Mouse (Mus musculus) testis, postnatal 10 days (tissue): Measurements from ENCODE around the gene Gm7030.
"Not testable (repeated sequence)": the region's sequence is repeated elsewhere in the genome, so short reads cannot be mapped to it uniquely, and the experiment has no call there.

Experiments
- DNase-seq: peaks from one replicate; pipeline ENCODE4 v3.0.0; 2021; ENCODE audit warnings: low spot score

The Gm7030 gene

DNA sequence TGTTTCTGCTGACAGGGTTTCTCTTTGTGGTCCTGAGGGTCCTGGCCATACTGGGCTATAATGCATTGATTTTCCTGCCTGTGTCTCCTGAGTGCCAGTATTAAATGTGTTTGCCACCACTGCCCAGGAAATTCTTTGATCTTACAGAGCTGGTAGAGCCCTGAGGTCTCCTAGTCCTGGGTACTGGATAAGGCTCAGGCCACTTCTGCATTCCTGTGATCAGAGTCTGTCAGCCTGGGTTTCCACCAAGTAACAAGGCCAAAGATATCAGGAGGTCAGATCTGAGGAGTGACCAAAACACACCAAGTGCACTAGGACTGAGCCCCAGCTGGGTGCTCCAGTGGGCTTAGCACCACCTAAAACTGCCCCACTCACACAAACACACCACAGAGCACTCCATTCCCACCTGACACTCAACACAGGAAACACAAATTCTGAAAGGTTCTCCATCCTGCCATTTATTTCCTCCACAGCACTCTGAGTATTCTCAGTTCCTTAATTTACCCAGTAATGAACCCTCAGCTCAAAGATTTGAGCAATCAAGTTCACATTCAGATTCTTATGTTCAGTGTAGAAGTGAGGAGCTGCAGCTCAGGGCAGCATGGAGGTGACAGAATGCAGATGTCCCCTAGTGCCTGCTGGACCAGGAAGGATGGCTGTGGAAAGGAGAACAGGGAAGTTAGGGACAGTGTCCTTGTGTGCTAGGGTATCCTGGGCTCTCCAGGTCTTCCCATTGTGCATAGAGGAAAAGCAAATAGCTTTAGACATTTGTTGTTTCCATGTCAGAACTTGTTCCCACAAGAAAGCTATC, 6.4 kb upstream of the Gm7030 start:
- not testable (repeated sequence) for DNase-seq

DNA sequence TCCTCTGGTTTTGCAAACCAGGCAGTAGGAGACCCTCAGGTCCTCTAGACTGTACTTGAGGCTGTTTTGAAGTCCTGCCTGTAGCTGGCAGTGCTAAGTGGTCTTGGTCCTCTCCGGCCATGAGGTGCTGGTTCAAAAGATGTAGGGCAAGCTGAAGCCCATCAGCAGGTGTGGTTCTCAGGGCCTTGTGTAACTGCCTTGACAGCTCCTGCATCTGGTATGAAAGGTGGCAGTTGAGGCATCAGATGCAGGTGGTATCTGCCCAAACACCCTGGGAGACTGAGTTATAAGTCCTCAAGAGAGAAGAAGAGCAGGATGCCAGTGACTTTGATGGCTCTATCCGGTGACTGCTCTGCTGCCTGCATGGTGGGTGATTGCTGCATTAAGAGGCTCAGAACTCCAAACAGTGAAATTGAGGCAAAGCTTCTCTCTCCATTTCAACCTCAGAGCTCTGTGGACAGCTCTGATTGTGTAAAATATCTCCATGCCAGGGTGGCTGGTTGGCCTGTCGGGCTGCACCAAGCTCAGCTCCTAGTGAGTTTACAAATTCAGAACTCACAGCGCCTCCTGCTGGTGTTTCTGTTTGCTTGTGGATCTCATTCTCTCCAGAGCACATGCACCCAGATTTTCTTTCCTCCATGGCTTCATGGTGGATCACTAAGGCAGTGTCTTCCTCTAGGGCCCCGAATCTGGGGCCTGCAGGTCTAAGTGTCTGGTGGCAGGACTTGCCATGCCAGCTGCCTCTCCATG, 2.5 kb upstream of the Gm7030 start:
- no peak for DNase-seq

DNA sequence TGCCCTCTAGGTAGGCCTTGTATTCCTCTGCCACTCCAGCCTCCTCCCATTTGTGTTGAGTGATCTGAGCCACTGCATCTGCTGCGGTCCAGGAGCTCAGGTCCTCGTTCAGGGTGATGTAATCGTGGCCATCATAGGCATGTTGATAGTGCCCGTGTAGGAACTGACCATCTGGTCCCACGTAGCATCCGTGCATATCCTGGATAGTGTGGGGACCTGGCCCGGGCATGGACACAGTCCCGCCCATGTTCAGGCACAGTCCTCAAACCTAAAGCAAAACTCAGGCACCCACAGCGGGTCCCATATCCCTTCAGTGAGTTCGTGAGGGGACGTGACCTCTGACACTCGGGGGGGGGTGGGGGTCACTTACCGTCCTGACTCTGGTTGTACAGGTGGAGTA, 700 bp downstream of the Gm7030 start:
- not testable (repeated sequence) for DNase-seq

DNA sequence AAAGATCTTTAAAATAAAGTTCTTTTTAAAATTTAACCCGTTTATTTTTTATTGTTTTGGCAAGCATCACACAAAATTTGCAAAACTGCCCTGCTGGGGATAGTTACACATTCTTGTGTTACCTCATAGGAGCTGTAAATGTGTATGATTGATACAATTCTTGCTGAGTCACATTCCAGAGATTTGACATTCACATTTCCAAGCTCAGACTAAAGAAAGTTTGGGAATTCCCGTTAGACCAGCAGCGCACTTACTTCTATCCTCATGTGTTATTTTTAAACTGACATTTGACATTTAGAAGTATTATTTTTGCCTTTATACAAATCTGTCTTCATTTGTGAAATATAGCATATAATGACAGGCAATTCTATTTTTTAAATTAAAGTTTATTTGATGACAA, 5.1 kb downstream of the Gm7030 start:
- DNase-seq = not testable (repeated sequence)

DNA sequence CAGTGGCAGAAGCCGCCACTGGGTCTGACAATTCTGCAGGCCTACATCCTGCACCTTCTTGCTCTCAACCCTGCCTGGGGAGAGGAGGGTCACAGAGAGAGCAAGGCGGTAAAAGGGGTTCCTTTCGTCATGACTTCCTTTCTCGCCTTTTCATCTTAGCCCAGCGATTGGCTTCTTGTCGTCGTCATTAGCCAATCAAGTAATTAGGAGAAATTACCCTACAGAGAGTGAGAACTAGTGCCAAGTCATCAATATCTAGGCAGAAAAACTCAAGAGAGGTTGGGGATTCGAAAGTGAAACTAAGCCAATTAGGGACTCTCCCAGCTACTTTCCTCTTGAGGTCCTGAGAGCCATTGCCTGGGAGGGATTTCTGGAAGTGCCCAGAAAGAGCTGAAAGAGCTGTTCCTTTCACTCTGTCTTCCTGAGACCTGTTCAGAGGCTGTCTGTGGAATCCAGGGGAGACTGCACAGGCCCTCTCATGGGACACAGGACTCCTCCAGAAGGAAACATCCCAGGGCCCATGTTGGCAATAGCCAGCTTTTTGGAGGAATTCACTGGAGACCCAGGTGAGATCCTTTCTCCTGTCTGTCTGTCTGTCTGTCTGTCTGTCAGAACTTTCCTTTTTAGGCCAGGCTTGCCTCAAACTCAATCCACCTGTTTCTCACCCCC, 7.7 kb downstream of the Gm7030 start, which contains the start of gene Gm19684:
TSS of gene Gm19684 (plus strand) at position 327 of the 669 bp plus-strand sequence.
- peak; percentile 36 for DNase-seq

DNA sequence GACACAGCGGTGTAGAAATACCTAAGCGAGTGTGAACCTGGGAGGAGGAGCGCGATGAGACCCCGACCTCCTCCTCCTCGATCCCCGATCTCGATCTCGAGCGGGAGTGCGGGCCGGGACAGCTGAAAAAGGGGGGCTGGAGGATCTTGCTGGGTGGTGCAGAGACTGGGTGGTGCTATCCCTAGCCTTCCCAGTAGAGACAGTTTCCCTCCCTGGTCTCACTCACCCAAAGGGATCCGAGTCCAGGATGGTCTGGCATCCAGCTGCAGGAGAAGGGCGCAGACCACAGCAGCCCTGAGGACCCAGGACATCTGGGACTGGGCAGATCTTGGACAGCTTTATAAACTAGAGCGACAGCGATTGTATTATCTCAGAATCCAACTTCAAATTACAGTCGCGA, 8.4 kb downstream of the Gm7030 start:
- peak; percentile 34 for DNase-seq

DNA sequence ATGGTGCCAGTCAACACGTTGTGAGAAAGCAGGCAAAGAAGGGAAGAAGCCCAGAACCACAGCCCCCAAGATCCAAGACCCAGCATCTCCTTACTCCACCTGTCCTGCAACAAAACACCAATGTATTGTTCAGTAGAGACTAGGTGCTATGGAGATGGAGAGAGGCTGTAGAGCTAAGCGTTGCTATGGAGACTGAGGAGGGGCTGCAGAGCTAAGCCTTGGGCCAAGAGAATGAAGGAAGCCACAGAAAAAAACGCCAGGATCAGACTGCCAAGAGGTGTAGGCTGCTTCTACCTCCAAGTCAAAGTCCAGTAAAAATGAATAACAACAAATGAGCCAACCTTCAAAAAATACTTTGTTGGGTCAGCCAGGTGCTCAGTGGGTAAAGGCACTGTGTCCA, 12.7 kb downstream of the Gm7030 start:
- not testable (repeated sequence) for DNase-seq

DNA sequence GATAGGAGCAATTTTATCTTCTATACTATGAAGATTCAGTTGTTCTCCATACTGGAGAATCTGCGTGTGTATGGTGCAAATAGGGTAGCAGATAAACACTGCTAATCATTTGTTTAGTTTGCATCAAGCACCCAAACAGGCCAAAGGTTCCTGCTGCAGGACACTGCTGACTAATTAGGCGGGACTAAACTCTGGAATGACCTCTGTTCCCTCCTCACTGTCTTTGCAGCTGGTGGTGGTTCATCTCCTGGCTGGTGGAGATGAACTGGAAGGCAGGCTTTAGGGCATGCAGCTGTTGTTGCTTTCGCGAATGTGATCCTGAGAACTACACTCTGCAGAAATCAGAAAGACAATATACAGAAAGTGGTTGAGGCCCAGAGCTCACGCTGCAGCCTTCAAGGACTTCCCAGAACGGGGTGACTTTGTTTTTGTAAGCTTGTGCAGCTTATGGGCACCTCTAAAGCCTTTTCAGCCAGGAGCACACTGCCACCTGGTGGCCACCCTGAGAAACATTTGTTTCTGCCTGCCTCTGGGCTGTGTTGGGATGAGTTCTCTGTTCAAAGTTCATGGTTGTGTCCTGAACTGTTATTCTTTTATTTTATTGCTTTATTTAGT, 15.1 kb downstream of the Gm7030 start:
- DNase-seq = peak; percentile 51

DNA sequence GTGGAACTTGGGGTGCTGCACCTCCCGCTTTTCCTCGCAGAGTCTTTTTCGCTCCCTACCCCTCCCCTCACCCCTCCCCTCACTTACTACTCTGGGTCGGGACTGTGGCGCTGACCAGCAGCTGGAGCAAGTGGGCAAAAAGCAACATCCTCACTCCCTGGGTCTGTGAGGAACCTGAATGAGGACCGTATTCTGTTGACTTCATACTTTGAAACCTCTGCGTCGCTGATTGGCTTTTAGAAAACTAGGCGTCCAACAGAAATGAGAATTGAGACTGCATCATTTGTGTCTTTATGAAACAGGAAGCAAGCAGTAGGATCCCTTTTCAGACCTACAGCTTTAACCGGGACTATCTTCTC, 17.7 kb downstream of the Gm7030 start:
- DNase-seq = not testable (repeated sequence)

DNA sequence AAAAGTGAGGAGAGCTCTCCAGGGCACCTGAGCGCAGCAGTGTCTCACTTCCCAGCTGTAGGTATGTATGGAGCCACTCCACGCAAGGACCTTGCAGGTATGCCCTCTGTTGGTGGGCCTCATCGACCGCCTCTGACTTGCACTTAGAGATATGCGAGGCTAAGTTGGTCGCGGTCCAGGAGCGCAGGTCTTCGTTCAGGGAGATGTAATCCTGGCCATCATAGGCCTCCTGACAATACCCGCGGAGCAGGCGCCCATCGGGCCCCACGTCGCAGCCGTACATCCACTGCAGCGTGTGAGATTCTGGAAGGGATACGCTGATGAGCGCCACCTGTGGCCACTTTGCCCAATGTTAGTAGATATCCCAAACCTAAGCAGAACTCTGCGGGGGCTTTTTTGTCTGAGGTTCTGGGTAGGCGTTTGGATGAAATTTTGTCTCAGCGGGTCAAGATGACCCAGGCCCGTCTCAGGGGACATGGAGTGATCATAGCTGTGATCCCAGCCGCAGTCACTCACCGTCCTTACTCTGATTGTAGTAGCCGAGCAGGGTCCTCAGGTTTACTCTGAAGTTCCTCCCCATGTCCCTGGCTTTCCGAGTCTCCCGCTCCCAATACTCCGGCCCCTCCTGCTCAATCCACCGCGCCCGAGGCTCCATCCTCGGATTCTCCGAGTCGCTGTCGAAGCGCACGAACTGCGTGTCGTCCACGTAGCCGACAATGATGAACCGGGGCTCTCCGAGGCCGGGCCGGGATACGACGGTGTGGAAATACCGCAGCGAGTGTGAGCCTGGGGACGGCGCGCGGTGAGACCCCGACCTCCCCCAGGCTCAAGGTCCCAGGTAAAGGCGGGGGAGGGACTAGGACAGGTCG, 18.4 kb downstream of the Gm7030 start:
- DNase-seq = not testable (repeated sequence)

DNA sequence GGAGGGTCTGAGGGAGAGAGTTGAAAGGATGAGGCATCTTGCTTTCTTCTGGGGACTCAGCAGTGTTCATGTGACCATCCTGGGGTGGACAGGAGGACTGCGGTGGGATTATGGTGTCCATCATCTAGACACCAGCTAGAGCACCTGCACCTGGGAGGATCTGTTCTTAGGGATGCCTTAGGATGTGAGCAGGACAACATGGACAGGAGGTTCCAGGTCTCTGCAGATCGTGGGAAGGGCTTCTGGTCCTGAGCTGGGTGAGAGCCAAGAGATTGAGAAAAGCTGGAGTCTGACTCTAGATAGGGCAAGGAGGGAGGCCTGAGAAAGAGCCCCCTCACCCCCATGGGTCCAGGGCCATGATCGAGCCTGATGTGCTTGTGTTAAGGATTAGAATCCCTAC, 19.1 kb downstream of the Gm7030 start:
- DNase-seq = not testable (repeated sequence)

DNA sequence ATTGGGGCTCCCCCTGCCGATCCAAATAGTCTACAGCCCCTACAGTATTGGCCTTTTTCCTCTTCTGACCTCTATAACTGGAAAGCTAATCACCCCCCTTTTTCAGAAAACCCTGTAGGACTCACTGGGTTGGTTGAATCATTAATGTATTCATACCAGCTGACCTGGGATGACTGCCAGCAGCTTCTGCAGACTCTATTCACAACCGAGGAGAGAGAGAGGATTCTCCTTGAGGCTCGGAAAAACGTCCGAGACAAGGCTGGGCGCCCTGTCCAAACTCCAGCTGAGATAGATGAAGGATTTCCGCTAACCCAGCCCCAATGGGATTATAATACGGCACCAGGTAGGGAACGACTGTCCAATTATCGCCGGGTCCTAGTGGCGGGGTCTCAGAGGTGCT, 27.1 kb downstream of the Gm7030 start:
- not testable (repeated sequence) for DNase-seq

DNA sequence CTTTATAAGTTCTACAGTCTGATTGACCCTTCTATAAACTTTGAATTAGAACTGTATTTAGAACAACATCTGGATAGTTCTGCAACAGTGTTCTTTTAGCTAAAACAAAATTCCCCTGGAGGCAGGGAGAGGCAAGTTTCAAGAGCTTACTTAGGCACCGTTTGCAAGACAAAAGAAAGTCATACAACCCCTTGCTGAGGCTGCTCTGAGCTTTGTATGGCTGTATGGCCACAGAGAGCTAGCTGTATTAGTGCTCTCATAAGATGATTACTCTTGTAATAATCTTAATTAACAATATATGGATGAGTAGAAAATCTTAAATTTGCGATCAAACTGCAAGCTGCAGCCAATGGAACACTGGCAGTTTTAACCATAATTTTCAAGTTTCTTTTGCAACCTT, 29.6 kb downstream of the Gm7030 start:
- not testable (repeated sequence) for DNase-seq

DNA sequence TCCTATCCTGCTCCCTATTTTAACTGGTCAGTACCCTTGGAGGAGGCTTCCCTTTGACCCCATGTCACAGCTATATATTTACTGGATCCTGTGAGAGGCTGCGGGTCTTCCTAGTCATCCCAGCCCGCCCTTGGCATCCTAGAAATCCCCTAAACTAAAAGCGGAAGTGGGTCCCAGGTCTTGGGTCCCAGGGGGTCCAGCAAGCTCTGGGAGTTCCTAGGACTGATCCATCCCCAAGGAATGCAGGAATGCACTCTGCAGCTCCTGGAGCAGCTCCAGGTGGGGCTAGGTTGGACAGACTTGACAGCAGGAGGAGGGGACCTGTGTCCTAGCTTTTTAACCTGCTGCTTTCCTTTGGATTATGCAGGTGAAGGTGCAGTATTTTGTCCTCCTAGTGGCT, 35.3 kb downstream of the Gm7030 start:
- DNase-seq = no peak

DNA sequence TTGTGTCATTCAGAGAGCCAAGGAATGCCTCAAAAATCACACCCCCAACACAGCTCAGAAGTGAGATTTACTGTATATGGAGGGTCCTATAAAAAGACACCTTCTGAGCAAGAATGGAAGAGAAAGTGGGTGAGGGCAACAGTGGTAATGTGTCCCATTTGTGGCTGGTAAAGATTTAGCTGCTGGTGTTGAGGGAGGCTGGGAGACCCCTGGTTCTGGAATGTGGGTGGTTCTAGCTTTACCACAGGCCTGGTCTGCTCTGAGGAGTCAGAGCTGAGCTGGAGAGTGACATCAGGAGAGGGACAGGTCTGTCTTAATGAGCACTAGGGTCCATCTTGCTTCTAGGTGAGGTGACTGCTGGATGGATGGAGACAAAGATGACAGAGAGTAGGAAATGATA, 36.7 kb downstream of the Gm7030 start:
- DNase-seq = not testable (repeated sequence)

DNA sequence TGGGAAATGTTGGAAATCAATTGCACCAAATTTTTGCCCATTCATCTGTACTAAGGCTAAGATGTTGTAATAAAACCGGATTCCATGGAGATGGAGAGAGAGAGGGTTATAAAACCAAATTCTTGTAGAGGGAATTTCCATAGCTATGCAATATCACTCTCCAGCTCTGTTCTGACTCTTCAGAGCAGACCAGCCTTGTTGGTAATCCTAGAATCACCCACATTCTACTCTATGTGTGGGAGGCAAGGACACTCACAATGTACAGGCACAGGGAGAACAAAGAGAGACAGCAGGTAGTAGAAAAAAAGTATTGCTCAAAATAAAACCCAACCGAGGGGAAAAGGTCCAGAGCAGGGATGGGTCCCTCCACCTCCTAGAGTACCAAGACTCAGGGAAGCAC, 37.3 kb downstream of the Gm7030 start:
- DNase-seq = not testable (repeated sequence)

DNA sequence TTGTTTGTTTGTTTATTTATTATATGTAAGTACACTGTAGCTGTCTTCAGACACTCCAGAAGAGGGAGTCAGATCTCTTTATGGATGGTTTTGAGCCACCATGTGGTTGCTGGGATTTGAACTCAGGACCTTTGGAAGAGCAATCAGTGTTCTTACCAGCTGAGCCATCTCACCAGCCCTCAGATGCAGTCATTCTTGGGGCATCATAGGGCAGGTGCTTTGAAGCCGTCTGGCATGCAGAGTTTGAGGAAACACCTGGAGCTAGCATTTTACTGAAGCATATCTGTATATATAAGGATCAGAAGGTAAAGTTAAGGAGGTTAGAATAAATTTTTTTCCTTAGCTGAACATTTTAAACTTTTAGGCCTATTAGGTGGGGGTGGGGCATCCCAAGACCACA, 43.2 kb downstream of the Gm7030 start:
- DNase-seq = not testable (repeated sequence)

DNA sequence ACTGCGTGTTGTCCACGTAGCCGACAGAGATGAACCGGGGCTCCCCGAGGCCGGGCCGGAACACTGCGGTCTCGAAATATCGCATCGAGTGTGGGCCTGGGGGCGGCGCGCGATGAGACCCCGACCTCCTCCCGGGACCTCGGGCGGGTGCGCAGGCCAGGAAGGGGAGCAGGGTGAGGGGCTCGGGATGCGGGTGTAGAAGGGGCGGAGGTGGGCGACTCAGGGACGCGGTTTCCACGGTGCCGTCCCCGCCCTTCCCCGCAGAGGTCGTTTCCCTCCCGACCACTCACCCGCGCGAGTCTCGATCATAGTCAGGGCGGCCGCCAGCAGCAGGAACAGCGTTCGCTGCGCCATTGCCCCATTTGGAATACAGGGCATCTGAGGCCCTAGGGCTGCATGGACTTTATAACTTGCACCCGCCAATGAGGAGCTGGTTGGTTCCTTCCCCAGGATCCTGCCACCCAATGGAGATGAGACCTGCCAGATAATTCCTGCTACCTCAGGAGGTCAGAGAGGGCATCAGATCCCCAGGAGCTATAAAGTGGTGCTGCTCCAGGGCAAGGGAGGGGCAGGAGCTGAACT, 45.3 kb downstream of the Gm7030 start:
- no peak for DNase-seq

DNA sequence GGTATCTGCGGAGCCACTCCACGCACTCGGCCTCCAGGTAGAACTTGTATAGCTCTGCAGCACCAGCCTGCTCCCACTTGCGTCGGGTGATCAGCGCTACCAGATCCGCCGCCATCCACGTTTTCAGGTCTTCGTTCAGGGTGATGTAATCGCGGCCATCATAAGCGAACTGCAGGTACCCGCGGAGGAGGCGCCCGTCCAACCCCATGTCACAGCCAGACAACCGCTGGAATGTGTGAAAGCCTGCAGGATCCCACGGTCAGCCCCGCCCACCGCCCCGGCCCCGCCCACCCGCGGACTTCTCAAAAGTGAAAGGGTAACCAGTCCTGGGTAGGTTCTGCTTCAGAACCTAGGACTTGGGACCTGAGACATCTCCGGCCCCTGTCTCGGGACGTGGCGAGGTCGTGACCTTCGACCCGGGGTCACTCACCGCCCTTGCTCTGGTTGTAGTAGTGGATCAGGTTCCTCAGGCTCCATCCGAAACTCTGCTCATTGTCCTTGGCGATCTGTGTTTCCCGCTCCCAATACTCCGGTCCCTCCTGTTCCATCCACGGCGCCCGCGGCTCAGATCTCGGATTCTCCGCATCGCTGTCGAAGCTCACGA, 45.9 kb downstream of the Gm7030 start:
- peak; percentile 54 for DNase-seq

DNA sequence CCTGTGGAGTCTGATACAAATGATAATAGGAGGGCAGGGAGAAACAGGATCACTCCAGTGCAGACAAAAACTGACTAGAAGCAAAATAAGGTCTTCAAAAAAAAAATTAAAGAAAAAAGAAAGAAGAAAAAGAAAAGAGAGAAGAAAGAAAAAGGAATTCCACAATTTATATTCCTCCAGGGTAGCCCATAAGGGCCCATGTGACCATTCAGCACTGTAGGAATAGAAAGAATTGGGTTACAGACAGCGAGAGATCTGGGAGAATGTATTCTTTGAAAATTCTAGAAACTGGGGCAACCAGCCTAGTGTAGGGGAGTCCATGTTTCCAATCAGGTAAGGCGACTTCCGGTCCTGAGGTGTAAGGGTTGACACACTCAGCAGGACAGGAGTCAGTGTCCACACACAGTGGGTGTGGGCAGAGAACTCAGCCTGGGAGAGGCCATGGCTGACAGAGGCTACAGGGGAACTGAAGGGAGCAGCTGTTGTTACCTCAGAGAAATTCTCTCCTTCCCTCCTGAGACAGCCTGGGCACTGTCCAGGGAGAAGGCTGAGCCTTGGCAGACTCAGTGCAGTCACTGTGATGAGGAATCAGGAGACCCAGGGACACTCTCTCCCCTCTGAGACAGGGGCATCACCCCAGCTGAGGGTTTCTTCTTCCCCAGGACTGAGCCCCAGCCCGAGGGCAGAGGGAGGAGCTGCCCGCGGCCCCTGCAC, 46.5 kb downstream of the Gm7030 start:
- DNase-seq = not testable (repeated sequence)
